Mouse (Mus musculus): Measurements from ENCODE around the gene Plcxd2. TPM values are rescaled to one million over a fixed set of nuclear protein-coding genes. Genes with fewer than 3 reads are reported as not detected.

The Plcxd2 gene
- polyA plus RNA-seq, 1 experiment = 0.50 TPM

DNA sequence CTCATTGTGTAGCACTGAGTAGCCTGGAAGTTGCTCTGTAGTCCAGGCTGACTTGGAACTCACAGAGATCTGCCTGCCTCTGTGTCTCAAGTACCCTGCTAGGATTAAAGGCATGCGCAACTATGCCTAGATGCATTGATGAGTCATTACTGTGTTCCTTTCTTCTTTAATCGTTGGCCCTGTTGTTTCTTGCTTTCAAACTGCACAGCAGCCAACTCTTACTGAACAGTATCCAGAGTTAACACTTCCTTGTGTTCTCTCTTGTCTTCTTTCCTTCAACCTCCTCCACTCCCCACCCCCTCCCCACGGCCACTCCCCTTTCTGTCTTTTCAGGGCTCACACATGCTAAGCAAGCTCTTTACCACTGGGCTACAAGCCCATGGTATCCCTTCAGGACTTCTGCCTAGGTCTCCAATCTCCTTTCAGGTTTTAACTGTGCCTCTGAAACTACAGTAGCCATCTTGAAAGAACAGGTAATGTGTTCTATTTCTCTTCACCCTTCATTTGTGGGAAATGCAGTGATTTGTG lies 74.0 kb downstream of the Plcxd2 start:
- H3K36me3 ChIP-seq (ENCODE audit: control insufficient read depth, insufficient read depth) = no peaks in the 10 kb centered on the region
- no peak overlapping the region for H3ac ChIP-seq (ENCODE audit: control insufficient read depth, insufficient read length, low read depth)
- no peaks in the 10 kb centered on the region for H3K79me2 ChIP-seq (ENCODE audit: control insufficient read depth, insufficient read depth)
- TF ChIP-seq MAX (IDR thresholded peaks at IDR 0.05) (no peak), CTCF (IDR thresholded peaks at IDR 0.05; ENCODE audit: control insufficient read depth, insufficient read depth, insufficient read length) (no peak)
- no peaks in the 10 kb centered on the region for H3K27me3 ChIP-seq (ENCODE audit: control insufficient read depth, insufficient read depth, insufficient read length)
- H3K4me3 ChIP-seq (ENCODE audit: insufficient read depth, poor library complexity, severe bottlenecking) = no peak overlapping the region
- no peaks in the 10 kb centered on the region for H3K79me3 ChIP-seq (ENCODE audit: low read depth)

DNA sequence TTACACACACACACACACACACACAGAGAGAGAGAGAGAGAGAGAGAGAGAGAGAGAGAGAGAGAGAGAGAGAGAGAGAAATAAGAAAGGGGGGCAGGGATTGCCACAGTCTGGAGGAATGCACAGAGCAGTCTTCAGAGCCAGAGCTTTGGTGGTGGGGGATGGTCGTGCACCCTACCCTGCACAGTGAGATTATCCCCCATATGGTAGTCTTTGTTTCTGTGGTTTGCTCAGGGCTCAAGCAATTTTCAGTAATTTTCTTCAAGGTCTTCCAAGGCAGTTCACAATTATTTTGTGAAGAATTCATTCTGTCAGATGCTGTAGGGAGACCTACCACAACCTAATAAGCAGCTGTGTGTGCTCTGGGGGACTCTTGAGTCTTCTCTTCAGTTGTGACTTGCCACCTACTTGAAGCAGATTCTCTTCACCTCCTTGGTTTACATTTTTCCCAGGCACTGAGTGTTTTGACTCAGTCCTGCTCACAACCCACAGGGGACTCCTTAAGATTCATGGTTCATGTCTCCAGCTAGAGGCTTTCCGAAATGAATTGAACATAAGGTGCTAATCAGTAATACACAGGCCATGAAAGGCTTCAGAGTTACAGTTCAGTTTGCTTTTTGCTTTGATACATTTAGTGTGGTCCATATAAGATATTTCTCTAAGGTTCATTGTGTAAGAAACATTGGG lies 75.2 kb downstream of the Plcxd2 start:
- no peaks in the 10 kb centered on the region for H3K27me3 ChIP-seq (ENCODE audit: control insufficient read depth, insufficient read depth, insufficient read length)
- H3ac ChIP-seq (ENCODE audit: control insufficient read depth, insufficient read length, low read depth) = no peak overlapping the region
- no peaks in the 10 kb centered on the region for H3K79me2 ChIP-seq (ENCODE audit: control insufficient read depth, insufficient read depth)
- TF ChIP-seq CEBPB (IDR thresholded peaks at IDR 0.05; ENCODE audit: low read depth) = no peak
- TF ChIP-seq MAX (IDR thresholded peaks at IDR 0.05) = no peak
- no peak for TF ChIP-seq CTCF (IDR thresholded peaks at IDR 0.05; ENCODE audit: control insufficient read depth, insufficient read depth, insufficient read length)
- TF ChIP-seq MYOD1 (IDR thresholded peaks at IDR 0.05; ENCODE audit: control insufficient read depth, insufficient read length, low read depth) = no peak
- TF ChIP-seq MYOG (IDR thresholded peaks at IDR 0.05; ENCODE audit: control insufficient read depth, extremely low read depth, insufficient read length) = no peak
- no peak for TF ChIP-seq USF1 (IDR thresholded peaks at IDR 0.05; ENCODE audit: low read depth)
- TF ChIP-seq FOSL1 (IDR thresholded peaks at IDR 0.05; ENCODE audit: insufficient read depth, low read length, poor library complexity, severe bottlenecking) = no peak
- H3K36me3 ChIP-seq (ENCODE audit: control insufficient read depth, insufficient read depth) = no peaks in the 10 kb centered on the region
- no peaks in the 10 kb centered on the region for H3K79me3 ChIP-seq (ENCODE audit: low read depth)
- no peak overlapping the region for H3K4me3 ChIP-seq (ENCODE audit: insufficient read depth, poor library complexity, severe bottlenecking)

DNA sequence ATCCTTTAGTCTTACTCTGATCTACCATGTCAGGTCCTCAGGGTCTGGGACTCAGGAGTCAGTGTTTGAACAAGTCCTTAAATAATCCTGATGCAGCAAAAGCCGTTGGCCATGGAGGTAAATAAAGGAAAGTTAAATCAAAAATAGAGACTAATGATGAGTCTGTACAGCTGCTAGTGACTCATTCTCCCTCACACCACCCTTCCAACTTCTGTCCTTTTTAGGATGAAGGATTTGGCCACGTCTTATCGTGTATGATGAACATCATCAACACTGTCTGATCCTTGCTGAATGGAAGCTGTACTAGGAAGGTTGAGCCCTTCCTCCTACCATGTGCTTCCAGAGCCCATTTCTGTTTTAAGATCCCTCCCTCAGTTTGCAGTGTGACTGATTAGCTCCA lies 79.7 kb downstream of the Plcxd2 start:
- Histone ChIP-seq H3K27me3 (ENCODE audit: control insufficient read depth, insufficient read depth, insufficient read length) (no peaks in the 10 kb centered on the region), H3ac (ENCODE audit: control insufficient read depth, insufficient read length, low read depth) (no peak overlapping the region), H3K79me2 (ENCODE audit: control insufficient read depth, insufficient read depth) (no peaks in the 10 kb centered on the region), H3K4me3 (ENCODE audit: insufficient read depth, poor library complexity, severe bottlenecking) (no peak overlapping the region), H3K36me3 (ENCODE audit: control insufficient read depth, insufficient read depth) (no peaks in the 10 kb centered on the region), H3K79me3 (ENCODE audit: low read depth) (no peaks in the 10 kb centered on the region)
- TF ChIP-seq USF1 (IDR thresholded peaks at IDR 0.05; ENCODE audit: low read depth) (no peak), CTCF (IDR thresholded peaks at IDR 0.05; ENCODE audit: control insufficient read depth, insufficient read depth, insufficient read length) (no peak), MAX (IDR thresholded peaks at IDR 0.05) (no peak), FOSL1 (IDR thresholded peaks at IDR 0.05; ENCODE audit: insufficient read depth, low read length, poor library complexity, severe bottlenecking) (peak; percentile 12), CEBPB (IDR thresholded peaks at IDR 0.05; ENCODE audit: low read depth) (no peak), MYOG (IDR thresholded peaks at IDR 0.05; ENCODE audit: control insufficient read depth, extremely low read depth, insufficient read length) (no peak), MYOD1 (IDR thresholded peaks at IDR 0.05; ENCODE audit: control insufficient read depth, insufficient read length, low read depth) (peak; percentile 84)

DNA sequence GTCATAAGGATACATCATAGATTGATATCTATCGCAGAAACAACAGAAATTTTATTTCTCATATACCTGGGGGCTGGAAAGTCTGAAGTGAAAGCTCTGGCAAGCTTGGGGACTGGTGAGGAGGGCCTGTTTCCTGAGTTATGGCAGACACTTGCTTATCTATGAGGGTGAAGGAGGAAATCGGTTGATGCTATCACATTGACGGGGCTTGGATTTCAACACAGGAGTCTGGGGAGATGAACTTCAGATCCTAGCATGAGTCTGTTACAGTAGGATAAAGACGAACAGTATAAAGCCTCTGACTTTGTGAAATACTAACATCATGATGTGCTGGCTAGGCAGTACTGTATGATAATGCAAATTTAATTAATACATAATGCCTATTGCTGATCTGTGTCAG lies 81.9 kb downstream of the Plcxd2 start:
- no peak overlapping the region for H3K4me3 ChIP-seq (ENCODE audit: insufficient read depth, poor library complexity, severe bottlenecking)
- TF ChIP-seq CTCF (IDR thresholded peaks at IDR 0.05; ENCODE audit: control insufficient read depth, insufficient read depth, insufficient read length) (no peak), MYOG (IDR thresholded peaks at IDR 0.05; ENCODE audit: control insufficient read depth, extremely low read depth, insufficient read length) (no peak), USF1 (IDR thresholded peaks at IDR 0.05; ENCODE audit: low read depth) (no peak), MAX (IDR thresholded peaks at IDR 0.05) (no peak), MYOD1 (IDR thresholded peaks at IDR 0.05; ENCODE audit: control insufficient read depth, insufficient read length, low read depth) (no peak), CEBPB (IDR thresholded peaks at IDR 0.05; ENCODE audit: low read depth) (no peak), FOSL1 (IDR thresholded peaks at IDR 0.05; ENCODE audit: insufficient read depth, low read length, poor library complexity, severe bottlenecking) (no peak)
- no peaks in the 10 kb centered on the region for H3K79me2 ChIP-seq (ENCODE audit: control insufficient read depth, insufficient read depth)
- H3K79me3 ChIP-seq (ENCODE audit: low read depth) = no peaks in the 10 kb centered on the region
- no peak overlapping the region for H3ac ChIP-seq (ENCODE audit: control insufficient read depth, insufficient read length, low read depth)
- H3K27me3 ChIP-seq (ENCODE audit: control insufficient read depth, insufficient read depth, insufficient read length) = no peaks in the 10 kb centered on the region
- no peaks in the 10 kb centered on the region for H3K36me3 ChIP-seq (ENCODE audit: control insufficient read depth, insufficient read depth)

DNA sequence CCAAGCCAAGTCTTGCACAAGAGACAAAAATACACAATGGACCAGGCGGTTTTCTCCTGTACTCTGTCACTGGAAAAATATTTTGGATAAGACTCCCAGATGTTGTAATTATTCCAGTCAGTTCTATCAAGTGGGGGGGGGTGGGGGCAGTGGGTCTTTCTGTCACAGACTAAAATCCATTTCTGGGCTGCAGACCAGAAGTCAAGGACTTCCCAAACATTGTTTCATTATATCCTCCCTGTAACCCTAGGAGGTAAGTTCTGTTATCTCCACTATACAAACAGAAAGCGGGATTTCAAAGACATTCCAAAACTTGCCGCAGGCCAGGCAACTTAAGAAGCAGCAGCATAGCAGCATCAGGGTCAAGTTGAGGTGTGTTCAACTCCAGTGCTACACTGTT lies 82.4 kb downstream of the Plcxd2 start:
- H3K4me3 ChIP-seq (ENCODE audit: insufficient read depth, poor library complexity, severe bottlenecking) = no peak overlapping the region
- H3ac ChIP-seq (ENCODE audit: control insufficient read depth, insufficient read length, low read depth) = no peak overlapping the region
- no peaks in the 10 kb centered on the region for H3K36me3 ChIP-seq (ENCODE audit: control insufficient read depth, insufficient read depth)
- H3K79me2 ChIP-seq (ENCODE audit: control insufficient read depth, insufficient read depth) = no peaks in the 10 kb centered on the region
- no peaks in the 10 kb centered on the region for H3K79me3 ChIP-seq (ENCODE audit: low read depth)
- no peak for TF ChIP-seq CTCF (IDR thresholded peaks at IDR 0.05; ENCODE audit: control insufficient read depth, insufficient read depth, insufficient read length)
- peak; percentile 9 for TF ChIP-seq CEBPB (IDR thresholded peaks at IDR 0.05; ENCODE audit: low read depth)
- H3K27me3 ChIP-seq (ENCODE audit: control insufficient read depth, insufficient read depth, insufficient read length) = no peaks in the 10 kb centered on the region

DNA sequence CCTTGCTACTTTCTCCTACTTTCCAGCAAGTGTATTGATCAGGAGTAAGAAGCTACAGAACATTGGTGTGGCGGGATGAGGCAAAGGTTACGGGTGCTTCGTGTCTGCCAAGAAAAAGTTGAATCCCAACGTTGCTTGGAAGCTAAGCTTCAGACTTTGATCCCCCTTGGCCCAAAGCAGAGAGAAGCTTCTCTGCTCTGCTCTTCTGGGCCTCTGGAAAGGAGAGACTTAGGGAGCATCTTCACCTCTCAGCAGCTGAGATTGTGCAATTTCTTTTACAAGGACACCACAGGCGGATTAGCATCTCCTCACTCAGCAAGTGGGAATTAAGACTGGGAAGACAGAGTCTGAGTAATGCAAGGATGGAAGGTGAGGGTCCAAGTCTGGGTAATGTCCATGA lies 83.1 kb downstream of the Plcxd2 start:
- no peak overlapping the region for H3ac ChIP-seq (ENCODE audit: control insufficient read depth, insufficient read length, low read depth)
- no peaks in the 10 kb centered on the region for H3K79me2 ChIP-seq (ENCODE audit: control insufficient read depth, insufficient read depth)
- no peak overlapping the region for H3K4me3 ChIP-seq (ENCODE audit: insufficient read depth, poor library complexity, severe bottlenecking)
- TF ChIP-seq CEBPB (IDR thresholded peaks at IDR 0.05; ENCODE audit: low read depth) = peak; percentile 22
- no peak for TF ChIP-seq USF1 (IDR thresholded peaks at IDR 0.05; ENCODE audit: low read depth)
- H3K79me3 ChIP-seq (ENCODE audit: low read depth) = no peaks in the 10 kb centered on the region
- H3K36me3 ChIP-seq (ENCODE audit: control insufficient read depth, insufficient read depth) = no peaks in the 10 kb centered on the region
- no peaks in the 10 kb centered on the region for H3K27me3 ChIP-seq (ENCODE audit: control insufficient read depth, insufficient read depth, insufficient read length)
